Mouse (Mus musculus) lung, embryonic 14.5 days (tissue): ENCODE measurements around the gene Celsr1. TPM values are rescaled to one million over a fixed set of nuclear protein-coding genes. Genes with fewer than 3 reads are reported as not detected.

Experiments
- ATAC-seq: fragments of 200-750 bp; cut with Nextera tagmentation; 2 replicates; pipeline ENCODE4 v1.8.0; 2017; ENCODE audit warnings: mild to moderate bottlenecking, moderate TSS enrichment, moderate library complexity; ENCODE audit not compliant: insufficient read depth
- DNase-seq: peaks from one replicate; pipeline ENCODE4 v3.0.0-alpha.2; 2015
- H3K27ac ChIP-seq: fragments of 300-500 bp; sonication (generic); 2 replicates; pipeline ENCODE4 v1.5.1; 2014; ENCODE audit warnings: low read depth, mild to moderate bottlenecking, moderate library complexity
- H3K27me3 ChIP-seq: fragments of 300-500 bp; sonication (generic); 2 replicates; pipeline ENCODE4 v1.6.1; 2014; ENCODE audit warnings: low read length, control low read depth; ENCODE audit not compliant: insufficient read depth
- H3K36me3 ChIP-seq: fragments of 300-500 bp; sonication (generic); 2 replicates; pipeline ENCODE4 v1.6.1; 2014; ENCODE audit warnings: control low read depth; ENCODE audit not compliant: insufficient read depth
- H3K4me1 ChIP-seq: fragments of 300-500 bp; sonication (generic); 2 replicates; pipeline ENCODE4 v1.6.1; 2014; ENCODE audit warnings: antibody characterized with exemption, control low read depth; ENCODE audit not compliant: insufficient read depth
- H3K4me2 ChIP-seq: fragments of 300-500 bp; sonication (generic); 2 replicates; pipeline ENCODE4 v1.6.1; 2014; ENCODE audit warnings: mild to moderate bottlenecking
- H3K4me3 ChIP-seq: fragments of 300-500 bp; sonication (generic); 2 replicates; pipeline ENCODE4 v1.5.1; 2014; ENCODE audit warnings: low read depth, low read length
- H3K9ac ChIP-seq: fragments of 300-500 bp; sonication (generic); 2 replicates; pipeline ENCODE4 v1.6.1; 2014
- H3K9me3 ChIP-seq: fragments of 300-500 bp; sonication (generic); 2 replicates; pipeline ENCODE4 v1.6.1; 2016; ENCODE audit warnings: low read depth, low read length, control low read depth
- CTCF ChIP-seq: IDR thresholded peaks from 2 replicates; pipeline ENCODE4 v1.5.1; 2016; ENCODE audit warnings: antibody characterized with exemption, low read depth
- WGBS: fragments of 180-500 bp; shearing (Covaris S2); extraction: QIAGEN DNeasy Blood & Tissue Kit; methylation state at CpG from one replicate; pipeline ENCODE4 v1.1.7; 2014; 5-methylcytosine and 5-hydroxymethylcytosine counted together
- polyA plus RNA-seq: library from polyadenylated mRNA; unstranded; fragments of >200 nt; fragmentation: Nextera tagmentation; extraction: Ambion mirVana; gene quantifications from 2 replicates; pipeline ENCODE4 v1.2.1, GENCODE M21; 2014

The Celsr1 gene
- polyA plus RNA-seq, 1 experiment from 2014 or later: 9.9 TPM

GRCm38 (mm10) chr15:86078481-86079216, 45.1 kb upstream of the Celsr1 start:
- ATAC-seq (no peak), DNase-seq (no peak)
- TF ChIP-seq CTCF: no peak
- Histone ChIP-seq H3K27ac (no peak overlapping the region), H3K4me3 (no peak overlapping the region), H3K4me2 (no peak overlapping the region), H3K27me3 (no peaks in the 10 kb centered on the region), H3K9ac (no peak overlapping the region), H3K9me3 (no peaks in the 10 kb centered on the region), H3K4me1 (peaks cover 5% of the 10 kb centered on the region; the same call in 1 of the 2 replicates), H3K36me3 (no peaks in the 10 kb centered on the region)
- WGBS: 57% methylated on average over 18 of the region's 18 CpGs

- 69% methylated on average over 5 of the region's 5 CpGs for whole genome bisulfite sequencing
- no peak for ATAC-seq
- H3K4me1 ChIP-seq: no peaks in the 10 kb centered on the region
- no peak for DNase-seq
- no peak overlapping the region for H3K4me3 ChIP-seq
- no peaks in the 10 kb centered on the region for H3K36me3 ChIP-seq
- TF ChIP-seq CTCF: no peak
- H3K27me3 ChIP-seq: no peaks in the 10 kb centered on the region
- no peak overlapping the region for H3K27ac ChIP-seq
- no peaks in the 10 kb centered on the region for H3K9me3 ChIP-seq
- H3K4me2 ChIP-seq: no peak overlapping the region
- no peak overlapping the region for H3K9ac ChIP-seq
These were observed 44.4 kb upstream of the Celsr1 start for GRCm38 (mm10) chr15:86077934-86078333.

GRCm38 (mm10) chr15:86076378-86076777, 42.8 kb upstream of the Celsr1 start:
- no peaks in the 10 kb centered on the region for H3K27me3 ChIP-seq
- H3K4me1 ChIP-seq: no peaks in the 10 kb centered on the region
- H3K27ac ChIP-seq: no peak overlapping the region
- no peak overlapping the region for H3K4me3 ChIP-seq
- WGBS: 78% methylated on average over 8 of the region's 8 CpGs
- TF ChIP-seq CTCF: no peak
- no peaks in the 10 kb centered on the region for H3K9me3 ChIP-seq
- H3K4me2 ChIP-seq: no peak overlapping the region
- no peak overlapping the region for H3K9ac ChIP-seq
- H3K36me3 ChIP-seq: no peaks in the 10 kb centered on the region
- DNase-seq (no peak), ATAC-seq (no peak)

- ATAC-seq (no peak), DNase-seq (no peak)
- H3K9me3 ChIP-seq: no peaks in the 10 kb centered on the region
- WGBS: 68% methylated on average over 2 of the region's 2 CpGs
- H3K4me2 ChIP-seq: no peak overlapping the region
- H3K36me3 ChIP-seq: no peaks in the 10 kb centered on the region
- H3K27ac ChIP-seq: no peak overlapping the region
- H3K4me3 ChIP-seq: no peak overlapping the region
- no peaks in the 10 kb centered on the region for H3K27me3 ChIP-seq
- no peak for TF ChIP-seq CTCF
- no peaks in the 10 kb centered on the region for H3K4me1 ChIP-seq
- H3K9ac ChIP-seq: no peak overlapping the region
These were observed 42.4 kb upstream of the Celsr1 start for GRCm38 (mm10) chr15:86076048-86076315.

- no peaks in the 10 kb centered on the region for H3K36me3 ChIP-seq
- H3K4me3 ChIP-seq: no peak overlapping the region
- no peak for ATAC-seq
- no peaks in the 10 kb centered on the region for H3K27me3 ChIP-seq
- TF ChIP-seq CTCF: no peak
- WGBS: 87% methylated on average over 20 of the region's 20 CpGs
- no peak overlapping the region for H3K4me2 ChIP-seq
- no peaks in the 10 kb centered on the region for H3K9me3 ChIP-seq
- H3K4me1 ChIP-seq: no peaks in the 10 kb centered on the region
- DNase-seq: no peak
- no peak overlapping the region for H3K9ac ChIP-seq
- no peak overlapping the region for H3K27ac ChIP-seq
These were observed 41.9 kb upstream of the Celsr1 start for GRCm38 (mm10) chr15:86075305-86076047.

- 62% methylated on average over 16 of the region's 16 CpGs for WGBS
- no peak for DNase-seq
- Histone ChIP-seq H3K4me3 (no peak overlapping the region), H3K27me3 (no peaks in the 10 kb centered on the region), H3K4me2 (no peak overlapping the region), H3K9me3 (no peaks in the 10 kb centered on the region), H3K9ac (no peak overlapping the region), H3K4me1 (0 out of 2 replicates have a peak, but pooled peaks cover 7% of the 10 kb centered on the region), H3K36me3 (no peaks in the 10 kb centered on the region), H3K27ac (no peak overlapping the region)
- TF ChIP-seq CTCF: no peak
- no peak for ATAC-seq
These were observed 40.8 kb upstream of the Celsr1 start for GRCm38 (mm10) chr15:86074171-86074937.

- Histone ChIP-seq H3K4me1 (peaks cover 20% of the 10 kb centered on the region; the same call in 1 of the 2 replicates), H3K4me2 (no peak overlapping the region), H3K4me3 (no peak overlapping the region), H3K27ac (no peak overlapping the region), H3K9me3 (no peaks in the 10 kb centered on the region), H3K9ac (no peak overlapping the region), H3K36me3 (no peaks in the 10 kb centered on the region), H3K27me3 (no peaks in the 10 kb centered on the region)
- TF ChIP-seq CTCF: no peak
- 75% methylated on average over 1 of the region's 1 CpGs for WGBS
- DNase-seq (no peak), ATAC-seq (no peak)
These were observed 37.6 kb upstream of the Celsr1 start for GRCm38 (mm10) chr15:86071166-86071565.
